Mouse (Mus musculus) hindbrain, embryonic 13.5 days (tissue): ENCODE measurements around the gene Prkar2b. TPM values are rescaled to one million over a fixed set of nuclear protein-coding genes. Genes with fewer than 3 reads are reported as not detected.

Experiments used
- ATAC-seq: fragments of 200-750 bp; cut with Nextera tagmentation; 2 replicates; pipeline ENCODE4 v1.8.0; 2017; ENCODE audit warnings: moderate TSS enrichment; ENCODE audit not compliant: low FRiP score
- H3K27ac ChIP-seq: fragments of 300-500 bp; sonication (generic); 2 replicates; pipeline ENCODE4 v1.5.1; 2015; ENCODE audit warnings: inconsistent platforms, mild to moderate bottlenecking, moderate library complexity
- H3K27me3 ChIP-seq: fragments of 300-500 bp; sonication (generic); 2 replicates; pipeline ENCODE4 v1.6.1; 2015; ENCODE audit warnings: mild to moderate bottlenecking, inconsistent platforms
- H3K36me3 ChIP-seq: fragments of 300-500 bp; sonication (generic); 2 replicates; pipeline ENCODE4 v1.6.1; 2015; ENCODE audit warnings: mild to moderate bottlenecking, inconsistent platforms
- H3K4me1 ChIP-seq: fragments of 300-500 bp; sonication (generic); replicated peaks from 2 replicates; pipeline ENCODE4 v1.6.1; 2015; ENCODE audit warnings: inconsistent platforms
- H3K4me2 ChIP-seq: fragments of 300-500 bp; sonication (generic); 2 replicates; pipeline ENCODE4 v1.6.1; 2015; ENCODE audit warnings: inconsistent platforms, mild to moderate bottlenecking, moderate library complexity
- H3K4me3 ChIP-seq: fragments of 300-500 bp; sonication (generic); 2 replicates; pipeline ENCODE4 v1.5.1; 2015; ENCODE audit warnings: mild to moderate bottlenecking, inconsistent platforms
- H3K9ac ChIP-seq: fragments of 300-500 bp; sonication (generic); 2 replicates; pipeline ENCODE4 v1.6.1; 2015; ENCODE audit warnings: mild to moderate bottlenecking, inconsistent platforms
- H3K9me3 ChIP-seq: fragments of 300-500 bp; sonication (generic); 2 replicates; pipeline ENCODE4 v1.6.1; 2016; ENCODE audit warnings: inconsistent platforms
- WGBS: fragments of 180-500 bp; shearing (Covaris S2); methylation state at CpG from one replicate; pipeline ENCODE4 v1.1.7; 2015; 5-methylcytosine and 5-hydroxymethylcytosine counted together
- polyA plus RNA-seq: library from polyadenylated mRNA; unstranded; fragments of >200 nt; fragmentation: Nextera tagmentation; extraction: Ambion mirVana; gene quantifications from 2 replicates; pipeline ENCODE4 v1.2.1, GENCODE M21; 2015

The Prkar2b gene
- polyA plus RNA-seq, 1 experiment from 2014 or later: 110 TPM

GRCm38 (mm10) chr12:31976544-31976943 lies 84.6 kb downstream of the Prkar2b start:
- WGBS: 68% methylated on average over 7 of the region's 7 CpGs
- ATAC-seq: no peak
- H3K9ac ChIP-seq: no peak overlapping the region
- no peaks in the 10 kb centered on the region for H3K27me3 ChIP-seq
- no peak overlapping the region for H3K4me3 ChIP-seq
- H3K4me1 ChIP-seq: peaks cover 12% of the 10 kb centered on the region
- H3K36me3 ChIP-seq: peaks cover 2% of the 10 kb centered on the region
- no peak overlapping the region for H3K4me2 ChIP-seq
- H3K27ac ChIP-seq: no peak overlapping the region; the same call in 1 of the 2 replicates
- no peaks in the 10 kb centered on the region for H3K9me3 ChIP-seq

GRCm38 (mm10) chr12:31973473-31974172 lies 87.5 kb downstream of the Prkar2b start:
- Histone ChIP-seq H3K27me3 (no peaks in the 10 kb centered on the region), H3K9ac (no peak overlapping the region), H3K4me2 (no peak overlapping the region), H3K4me1 (peaks cover 12% of the 10 kb centered on the region), H3K4me3 (no peak overlapping the region), H3K36me3 (peaks cover 10% of the 10 kb centered on the region), H3K27ac (0 out of 2 replicates have a peak overlapping the region, but pooled peaks have one; percentile 18), H3K9me3 (no peaks in the 10 kb centered on the region)
- ATAC-seq: peak; percentile 90
- 57% methylated on average over 13 of the region's 13 CpGs for WGBS

GRCm38 (mm10) chr12:31971547-31971946 lies 89.5 kb downstream of the Prkar2b start:
- Histone ChIP-seq H3K4me1 (peaks cover 8% of the 10 kb centered on the region), H3K9ac (no peak overlapping the region), H3K9me3 (no peaks in the 10 kb centered on the region), H3K4me2 (no peak overlapping the region), H3K4me3 (no peak overlapping the region), H3K27ac (no peak overlapping the region), H3K36me3 (peaks cover 11% of the 10 kb centered on the region), H3K27me3 (no peaks in the 10 kb centered on the region)
- ATAC-seq: no peak
- WGBS: 93% methylated on average over 8 of the region's 8 CpGs

GRCm38 (mm10) chr12:31969111-31969510 lies 92.0 kb downstream of the Prkar2b start:
- Histone ChIP-seq H3K4me1 (peaks cover 7% of the 10 kb centered on the region), H3K4me3 (no peak overlapping the region), H3K27me3 (no peaks in the 10 kb centered on the region), H3K27ac (no peak overlapping the region), H3K9me3 (no peaks in the 10 kb centered on the region), H3K36me3 (peaks cover 20% of the 10 kb centered on the region), H3K4me2 (no peak overlapping the region), H3K9ac (no peak overlapping the region)
- WGBS: 19% methylated on average over 1 of the region's 1 CpGs
- no peak for ATAC-seq

- Histone ChIP-seq H3K4me2 (no peak overlapping the region), H3K9me3 (no peaks in the 10 kb centered on the region), H3K4me1 (no peaks in the 10 kb centered on the region), H3K9ac (no peak overlapping the region), H3K36me3 (peaks cover 27% of the 10 kb centered on the region), H3K27ac (no peak overlapping the region), H3K27me3 (no peaks in the 10 kb centered on the region), H3K4me3 (no peak overlapping the region)
- ATAC-seq: peak; percentile 47
- 4% methylated on average over 2 of the region's 2 CpGs for WGBS
Measured at GRCm38 (mm10) chr12:31967536-31967935, 93.6 kb downstream of the Prkar2b start.

- no peaks in the 10 kb centered on the region for H3K9me3 ChIP-seq
- no peak overlapping the region for H3K9ac ChIP-seq
- no peak overlapping the region for H3K4me2 ChIP-seq
- H3K36me3 ChIP-seq: peaks cover 25% of the 10 kb centered on the region
- ATAC-seq: no peak
- H3K4me1 ChIP-seq: no peaks in the 10 kb centered on the region
- no peak overlapping the region for H3K4me3 ChIP-seq
- H3K27ac ChIP-seq: no peak overlapping the region
- no peaks in the 10 kb centered on the region for H3K27me3 ChIP-seq
- 89% methylated on average over 4 of the region's 4 CpGs for WGBS
Measured at GRCm38 (mm10) chr12:31966405-31966804, 94.7 kb downstream of the Prkar2b start.

GRCm38 (mm10) chr12:31965517-31966212 lies 95.4 kb downstream of the Prkar2b start:
- Histone ChIP-seq H3K27me3 (no peaks in the 10 kb centered on the region), H3K36me3 (peaks cover 19% of the 10 kb centered on the region), H3K9me3 (no peaks in the 10 kb centered on the region), H3K4me1 (no peaks in the 10 kb centered on the region), H3K9ac (no peak overlapping the region), H3K4me2 (no peak overlapping the region), H3K4me3 (no peak overlapping the region), H3K27ac (no peak overlapping the region)
- ATAC-seq: no peak
- WGBS: 95% methylated on average over 12 of the region's 12 CpGs

- no peak for ATAC-seq
- peaks cover 18% of the 10 kb centered on the region for H3K36me3 ChIP-seq
- H3K27ac ChIP-seq: no peak overlapping the region
- H3K4me2 ChIP-seq: no peak overlapping the region
- no peak overlapping the region for H3K9ac ChIP-seq
- WGBS: 77% methylated on average over 6 of the region's 6 CpGs
- H3K4me1 ChIP-seq: no peaks in the 10 kb centered on the region
- H3K27me3 ChIP-seq: no peaks in the 10 kb centered on the region
- no peak overlapping the region for H3K4me3 ChIP-seq
- no peaks in the 10 kb centered on the region for H3K9me3 ChIP-seq
Measured at GRCm38 (mm10) chr12:31964074-31964473, 97.0 kb downstream of the Prkar2b start.

GRCm38 (mm10) chr12:31955843-31956242 lies 105.3 kb downstream of the Prkar2b start:
- H3K4me1 ChIP-seq: peaks cover 4% of the 10 kb centered on the region
- no peaks in the 10 kb centered on the region for H3K27me3 ChIP-seq
- WGBS: 90% methylated on average over 4 of the region's 4 CpGs
- no peaks in the 10 kb centered on the region for H3K9me3 ChIP-seq
- H3K4me3 ChIP-seq: no peak overlapping the region
- no peak for ATAC-seq
- H3K27ac ChIP-seq: no peak overlapping the region
- no peaks in the 10 kb centered on the region; the same call in 1 of the 2 replicates for H3K36me3 ChIP-seq
- H3K9ac ChIP-seq: no peak overlapping the region
- H3K4me2 ChIP-seq: no peak overlapping the region

- H3K4me3 ChIP-seq: peak overlapping the region; percentile 43
Measured at GRCm38 (mm10) chr12:31950659-31951031, 110.5 kb downstream of the Prkar2b start.

GRCm38 (mm10) chr12:31949759-31950658 lies 111.1 kb downstream of the Prkar2b start, which contains the start of gene Hbp1:
TSS of gene Hbp1 (minus strand) at chr12:31950535.
- Histone ChIP-seq H3K9me3 (no peaks in the 10 kb centered on the region), H3K4me2 (peak within 1 kb of the TSS; percentile 70), H3K36me3 (no peaks in the 10 kb centered on the region), H3K27me3 (no peaks in the 10 kb centered on the region), H3K4me1 (peaks cover 7% of the 10 kb centered on the region), H3K27ac (peak within 1 kb of the TSS; percentile 98), H3K9ac (peak within 1 kb of the TSS; percentile 88), H3K4me3 (peak within 1 kb of the TSS; percentile 86)
- ATAC-seq: peak; percentile 98
- WGBS: under 1% methylated on average over 59 of the region's 71 CpGs

More at GRCm38 (mm10) chr12:31950659-31951031, 110.5 kb downstream of the Prkar2b start:
- peak overlapping the region; percentile 70 for H3K4me2 ChIP-seq
- H3K27me3 ChIP-seq: no peaks in the 10 kb centered on the region
- H3K36me3 ChIP-seq: no peaks in the 10 kb centered on the region
- H3K9ac ChIP-seq: peak overlapping the region; percentile 53; the same call in 1 of the 2 replicates
- H3K9me3 ChIP-seq: no peaks in the 10 kb centered on the region
- no peak for ATAC-seq
- H3K4me1 ChIP-seq: peaks cover 7% of the 10 kb centered on the region
- peak overlapping the region; percentile 87 for H3K27ac ChIP-seq
- WGBS: 5% methylated on average over 9 of the region's 9 CpGs
